Mouse (Mus musculus): ENCODE results near the gene Diaph3. TPM values are rescaled to one million over a fixed set of nuclear protein-coding genes. Genes with fewer than 3 reads are reported as not detected.

The Diaph3 gene
- total and polyA plus RNA-seq, 3 experiments, result 0.21 to 4.6 (median 0.70) TPM

- intact Hi-C loops (cut with DNase I), result no loop called here
- Histone ChIP-seq H3K36me3 (ENCODE audit: control insufficient read depth, insufficient read depth, low read length) (no peaks in the 10 kb centered on the region), H3K4me3 (no peak overlapping the region), H3K27ac (no peak overlapping the region), H3K4me1 (ENCODE audit: control insufficient read depth, insufficient read depth, low read length) (no peaks in the 10 kb centered on the region), H3K27me3 (ENCODE audit: control insufficient read depth, insufficient read depth, low read length) (no peaks in the 10 kb centered on the region), H3K9ac (ENCODE audit: low read depth, low read length) (no peak overlapping the region), H3K79me2 (replicated peaks; ENCODE audit: control insufficient read depth, insufficient read depth, low read length) (no peaks in the 10 kb centered on the region)
- TF ChIP-seq POLR2A (IDR thresholded peaks at IDR 0.05; ENCODE audit: insufficient read depth, low read depth, low read length) (no peak), EP300 (IDR thresholded peaks at IDR 0.05; ENCODE audit: insufficient read depth, low read depth, low read length) (no peak), CTCF (IDR thresholded peaks at IDR 0.05) (no peak)
- DNase-seq, result no peak
- 82% methylated on average over 3 of the region's 3 CpGs for WGBS
Observed at GRCm38 (mm10) chr14:86864053-86864452, 277.0 kb downstream of the Diaph3 start.

DNA sequence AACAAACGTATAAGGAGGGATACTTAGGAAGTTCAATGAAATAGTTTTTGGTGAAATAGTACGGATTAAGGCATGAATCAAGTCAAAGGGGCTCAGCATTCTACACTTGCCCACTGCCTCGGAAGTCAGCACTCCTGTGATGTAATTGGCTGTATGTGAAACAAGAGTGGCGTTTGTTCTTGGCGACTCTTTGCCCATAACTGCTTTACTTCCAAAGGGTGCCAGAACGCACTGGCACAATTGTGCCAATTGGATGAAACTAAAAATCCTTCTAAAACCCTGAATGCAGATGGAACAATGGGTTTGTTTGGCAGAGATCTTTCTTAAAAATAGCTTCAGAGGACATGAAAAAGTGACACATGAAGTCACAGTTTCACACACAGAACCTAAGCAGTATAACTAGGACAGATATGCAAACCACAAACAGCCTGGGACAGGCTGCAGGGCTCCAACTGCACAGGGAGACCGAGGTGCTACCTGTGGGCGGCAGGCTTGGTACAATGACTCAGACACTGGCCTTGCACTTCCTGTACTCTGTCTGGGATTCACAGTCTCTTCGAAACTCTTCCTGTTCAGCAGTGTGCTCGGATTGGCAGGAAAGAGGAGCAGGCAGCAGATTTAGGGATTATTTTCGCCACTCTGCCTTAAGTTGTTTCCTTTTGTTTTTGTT is 279.6 kb downstream of the Diaph3 start:
- Histone ChIP-seq H3K27me3 (ENCODE audit: control insufficient read depth, insufficient read depth, low read length) (no peaks in the 10 kb centered on the region), H3K27ac (no peak overlapping the region), H3K4me3 (no peak overlapping the region), H3K9ac (ENCODE audit: low read depth, low read length) (no peak overlapping the region), H3K4me1 (ENCODE audit: control insufficient read depth, insufficient read depth, low read length) (no peaks in the 10 kb centered on the region), H3K36me3 (ENCODE audit: control insufficient read depth, insufficient read depth, low read length) (no peaks in the 10 kb centered on the region), H3K79me2 (replicated peaks; ENCODE audit: control insufficient read depth, insufficient read depth, low read length) (no peaks in the 10 kb centered on the region)
- WGBS, result 71% methylated on average over 11 of the region's 11 CpGs
- intact Hi-C loops (cut with DNase I), result no loop called here
- TF ChIP-seq CTCF (IDR thresholded peaks at IDR 0.05) (no peak), EP300 (IDR thresholded peaks at IDR 0.05; ENCODE audit: insufficient read depth, low read depth, low read length) (no peak), POLR2A (IDR thresholded peaks at IDR 0.05; ENCODE audit: insufficient read depth, low read depth, low read length) (no peak)
- no peak for DNase-seq

DNA sequence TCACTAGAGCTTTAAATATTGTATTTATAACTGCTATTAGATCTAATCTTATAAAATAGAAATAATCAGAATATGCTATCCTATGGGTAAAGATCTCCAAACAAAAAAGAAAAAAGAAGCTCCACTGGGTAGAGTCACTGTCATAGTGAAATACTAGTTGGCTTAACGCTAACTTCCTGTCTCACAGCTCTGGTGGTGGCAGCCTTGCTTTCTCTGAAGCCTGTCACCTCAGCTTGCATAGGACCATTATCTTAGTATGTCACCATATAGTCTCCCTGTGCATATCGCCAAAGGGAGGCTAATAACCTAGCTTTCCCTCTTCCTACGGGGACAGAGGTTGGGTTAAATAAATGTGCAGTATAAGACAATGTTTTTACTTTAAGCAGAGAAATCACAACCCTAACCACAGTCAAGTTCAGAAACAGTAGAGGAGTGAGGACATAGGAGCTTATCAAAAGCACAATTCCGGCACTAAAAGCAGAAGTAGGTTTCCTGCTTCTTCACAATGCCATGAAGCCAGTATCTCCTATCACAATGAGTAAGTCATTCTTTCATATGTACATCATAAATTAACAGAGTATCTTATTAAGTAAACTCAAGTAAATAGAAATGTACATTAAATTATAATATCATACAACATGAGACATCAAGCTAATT is 293.8 kb downstream of the Diaph3 start:
- no peaks in the 10 kb centered on the region for H3K4me1 ChIP-seq (ENCODE audit: control insufficient read depth, insufficient read depth, low read length)
- no peak for DNase-seq
- intact Hi-C loops (cut with DNase I), result no loop called here
- H3K4me3 ChIP-seq, result no peak overlapping the region
- H3K27me3 ChIP-seq (ENCODE audit: control insufficient read depth, insufficient read depth, low read length), result no peaks in the 10 kb centered on the region
- H3K9ac ChIP-seq (ENCODE audit: low read depth, low read length), result no peak overlapping the region
- H3K27ac ChIP-seq, result no peak overlapping the region
- H3K36me3 ChIP-seq (ENCODE audit: control insufficient read depth, insufficient read depth, low read length), result no peaks in the 10 kb centered on the region
- 49% methylated on average over 4 of the region's 4 CpGs for WGBS
- no peaks in the 10 kb centered on the region for H3K79me2 ChIP-seq (replicated peaks; ENCODE audit: control insufficient read depth, insufficient read depth, low read length)
- TF ChIP-seq POLR2A (IDR thresholded peaks at IDR 0.05; ENCODE audit: insufficient read depth, low read depth, low read length) (no peak), EP300 (IDR thresholded peaks at IDR 0.05; ENCODE audit: insufficient read depth, low read depth, low read length) (no peak), CTCF (IDR thresholded peaks at IDR 0.05) (no peak)

DNA sequence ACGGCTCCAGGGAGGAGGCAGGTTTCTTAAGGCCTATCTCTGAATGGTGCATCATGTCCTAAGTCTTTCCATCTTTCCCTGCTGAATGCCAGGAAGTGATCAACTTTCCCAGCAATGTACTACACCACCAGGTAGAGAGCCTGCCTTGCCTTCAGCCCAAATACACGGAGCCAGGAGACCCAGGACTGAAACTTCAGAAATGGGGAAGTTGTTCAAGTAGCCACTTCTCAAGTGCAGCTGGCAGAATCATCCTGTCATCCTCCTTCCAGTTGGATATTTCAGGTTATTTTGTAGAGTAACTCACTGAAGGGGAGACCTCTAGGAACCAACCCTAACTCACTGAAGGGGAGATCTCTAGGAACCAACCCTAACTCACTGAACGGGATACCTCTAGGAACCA is 297.0 kb downstream of the Diaph3 start:
- Histone ChIP-seq H3K36me3 (ENCODE audit: control insufficient read depth, insufficient read depth, low read length) (no peaks in the 10 kb centered on the region), H3K9ac (ENCODE audit: low read depth, low read length) (no peak overlapping the region), H3K27ac (no peak overlapping the region), H3K4me3 (no peak overlapping the region), H3K27me3 (ENCODE audit: control insufficient read depth, insufficient read depth, low read length) (no peaks in the 10 kb centered on the region), H3K4me1 (ENCODE audit: control insufficient read depth, insufficient read depth, low read length) (no peaks in the 10 kb centered on the region), H3K79me2 (replicated peaks; ENCODE audit: control insufficient read depth, insufficient read depth, low read length) (no peaks in the 10 kb centered on the region)
- DNase-seq, result no peak
- 89% methylated on average over 3 of the region's 3 CpGs for WGBS
- TF ChIP-seq EP300 (IDR thresholded peaks at IDR 0.05; ENCODE audit: insufficient read depth, low read depth, low read length) (no peak), POLR2A (IDR thresholded peaks at IDR 0.05; ENCODE audit: insufficient read depth, low read depth, low read length) (no peak), CTCF (IDR thresholded peaks at IDR 0.05) (no peak)
- intact Hi-C loops (cut with DNase I), result no loop called here

DNA sequence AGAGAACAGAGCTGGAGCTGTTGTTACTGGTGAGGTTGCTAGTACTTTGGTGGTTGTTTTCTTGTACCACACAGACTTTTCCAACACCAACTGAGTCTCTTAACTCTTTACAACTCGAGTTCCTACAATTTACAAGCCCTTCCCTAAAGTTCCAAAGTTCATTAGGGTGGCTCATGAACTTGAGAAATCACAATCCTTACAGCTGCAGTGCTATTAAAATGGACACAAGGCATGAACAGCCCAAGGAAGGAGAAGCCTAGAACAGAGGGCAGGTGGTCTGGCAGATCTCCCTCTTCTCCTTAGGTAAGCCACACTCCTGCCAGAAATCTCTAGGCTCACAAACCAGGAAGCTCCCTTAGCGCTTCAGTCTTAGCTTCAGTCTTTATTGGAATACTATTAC is 303.4 kb downstream of the Diaph3 start:
- no peaks in the 10 kb centered on the region for H3K4me1 ChIP-seq (ENCODE audit: control insufficient read depth, insufficient read depth, low read length)
- no peak overlapping the region for H3K27ac ChIP-seq
- no peaks in the 10 kb centered on the region for H3K27me3 ChIP-seq (ENCODE audit: control insufficient read depth, insufficient read depth, low read length)
- H3K4me3 ChIP-seq, result no peak overlapping the region
- H3K36me3 ChIP-seq (ENCODE audit: control insufficient read depth, insufficient read depth, low read length), result no peaks in the 10 kb centered on the region
- H3K9ac ChIP-seq (ENCODE audit: low read depth, low read length), result no peak overlapping the region
- WGBS, result 83% methylated on average over 2 of the region's 2 CpGs
- DNase-seq, result no peak
- intact Hi-C loops (cut with DNase I), result no loop called here
- no peak for TF ChIP-seq POLR2A (IDR thresholded peaks at IDR 0.05; ENCODE audit: insufficient read depth, low read depth, low read length)
- no peak for TF ChIP-seq EP300 (IDR thresholded peaks at IDR 0.05; ENCODE audit: insufficient read depth, low read depth, low read length)
- TF ChIP-seq CTCF (IDR thresholded peaks at IDR 0.05), result no peak
- no peaks in the 10 kb centered on the region for H3K79me2 ChIP-seq (replicated peaks; ENCODE audit: control insufficient read depth, insufficient read depth, low read length)

GRCm38 (mm10) chr14:86834851-86835250 is 306.2 kb downstream of the Diaph3 start:
- H3K79me2 ChIP-seq (replicated peaks; ENCODE audit: control insufficient read depth, insufficient read depth, low read length), result no peaks in the 10 kb centered on the region
- no peaks in the 10 kb centered on the region for H3K36me3 ChIP-seq (ENCODE audit: control insufficient read depth, insufficient read depth, low read length)
- no peak overlapping the region for H3K9ac ChIP-seq (ENCODE audit: low read depth, low read length)
- no peaks in the 10 kb centered on the region for H3K4me1 ChIP-seq (ENCODE audit: control insufficient read depth, insufficient read depth, low read length)
- H3K27me3 ChIP-seq (ENCODE audit: control insufficient read depth, insufficient read depth, low read length), result no peaks in the 10 kb centered on the region
- WGBS, result 70% methylated on average over 2 of the region's 2 CpGs
- H3K27ac ChIP-seq, result no peak overlapping the region
- no peak for DNase-seq
- H3K4me3 ChIP-seq, result no peak overlapping the region
- intact Hi-C loops (cut with DNase I), result no loop called here
- TF ChIP-seq POLR2A (IDR thresholded peaks at IDR 0.05; ENCODE audit: insufficient read depth, low read depth, low read length) (no peak), CTCF (IDR thresholded peaks at IDR 0.05) (no peak), EP300 (IDR thresholded peaks at IDR 0.05; ENCODE audit: insufficient read depth, low read depth, low read length) (no peak)
